Mouse (Mus musculus) small intestine, adult 2 months (tissue): Measurements from ENCODE around the gene Pck1. TPM values are rescaled to one million over a fixed set of nuclear protein-coding genes. Genes with fewer than 3 reads are reported as not detected.
A peak's percentile ranks its signal among the peaks of the same experiment; 100 is the strongest.

ENCODE experiments used
- H3K27ac ChIP-seq: fragments of 200-500 bp; 2 replicates; pipeline ENCODE4 v1.5.1; 2012; ENCODE audit warnings: low read depth, low read length, control low read depth, inconsistent platforms; ENCODE audit not compliant: insufficient read depth
- H3K27me3 ChIP-seq: fragments of 200-500 bp; 2 replicates; pipeline ENCODE4 v1.6.1; 2012; ENCODE audit warnings: mild to moderate bottlenecking, moderate library complexity, low read length, inconsistent platforms; ENCODE audit not compliant: control insufficient read depth, insufficient read depth
- H3K36me3 ChIP-seq: fragments of 200-500 bp; 2 replicates; pipeline ENCODE4 v1.6.1; 2012; ENCODE audit warnings: mild to moderate bottlenecking, low read length, control low read depth, inconsistent platforms; ENCODE audit not compliant: control insufficient read depth, insufficient read depth
- H3K4me1 ChIP-seq: fragments of 200-500 bp; 2 replicates; pipeline ENCODE4 v1.6.1; 2012; ENCODE audit warnings: low read length, inconsistent platforms, mixed read lengths; ENCODE audit not compliant: control insufficient read depth, insufficient read depth, insufficient read length
- H3K4me3 ChIP-seq: fragments of 200-500 bp; 2 replicates; pipeline ENCODE4 v1.5.1; 2012; ENCODE audit warnings: low read depth, mild to moderate bottlenecking, control low read depth, inconsistent platforms, low read length, moderate library complexity
- CTCF ChIP-seq: fragments of 200-500 bp; IDR thresholded peaks from 2 replicates; pipeline ENCODE4 v1.5.1; 2012; ENCODE audit warnings: low read depth, mild to moderate bottlenecking, control low read depth, inconsistent platforms, low read length, moderate library complexity, mixed read lengths; ENCODE audit not compliant: insufficient replicate concordance, insufficient read length; ENCODE audit errors: extremely low read depth
- POLR2A ChIP-seq: fragments of 200-500 bp; IDR thresholded peaks from 2 replicates; pipeline ENCODE4 v1.6.1; 2012; ENCODE audit warnings: low read depth, mild to moderate bottlenecking, control low read depth, inconsistent platforms, low read length, moderate library complexity
- WGBS: fragments of 180-500 bp; shearing (Covaris S2); methylation state at CpG from one replicate; pipeline ENCODE4 v1.1.7; 2018; 5-methylcytosine and 5-hydroxymethylcytosine counted together
- polyA plus RNA-seq: library from polyadenylated mRNA; depleted of rRNA; stranded (reverse); fragments of >200 nt; gene quantifications from 2 replicates; pipeline ENCODE4 v1.2.3, GENCODE M21; 2012

Gene Pck1
- polyA plus RNA-seq, 1 experiment, result 46.3 TPM

DNA sequence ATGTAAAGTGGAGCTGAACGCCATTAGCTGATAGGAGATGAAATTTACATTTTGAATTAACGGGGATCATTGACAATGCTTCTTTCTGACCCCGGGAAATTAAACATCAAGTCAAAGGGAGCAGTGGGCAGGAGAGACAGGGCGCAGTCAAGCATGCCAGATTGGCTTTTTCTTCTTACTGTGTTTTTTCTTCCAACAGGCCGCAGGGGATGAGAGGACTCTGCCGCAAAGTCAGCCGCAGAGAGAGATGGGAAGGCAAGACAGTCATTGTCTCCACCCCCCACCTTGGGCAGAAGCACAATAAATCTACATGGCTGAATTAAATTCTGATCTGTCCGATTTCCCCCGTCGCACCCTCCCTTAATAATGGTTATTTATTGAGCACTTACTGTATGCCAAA, 12.5 kb downstream of the Pck1 start:
- H3K4me3 ChIP-seq, result no peak overlapping the region
- TF ChIP-seq CTCF (no peak), POLR2A (no peak)
- H3K27ac ChIP-seq, result no peak overlapping the region
- H3K4me1 ChIP-seq, result peaks cover 7% of the 10 kb centered on the region
- WGBS, result 89% methylated on average over 10 of the region's 10 CpGs
- no peaks in the 10 kb centered on the region for H3K36me3 ChIP-seq
- no peaks in the 10 kb centered on the region for H3K27me3 ChIP-seq

DNA sequence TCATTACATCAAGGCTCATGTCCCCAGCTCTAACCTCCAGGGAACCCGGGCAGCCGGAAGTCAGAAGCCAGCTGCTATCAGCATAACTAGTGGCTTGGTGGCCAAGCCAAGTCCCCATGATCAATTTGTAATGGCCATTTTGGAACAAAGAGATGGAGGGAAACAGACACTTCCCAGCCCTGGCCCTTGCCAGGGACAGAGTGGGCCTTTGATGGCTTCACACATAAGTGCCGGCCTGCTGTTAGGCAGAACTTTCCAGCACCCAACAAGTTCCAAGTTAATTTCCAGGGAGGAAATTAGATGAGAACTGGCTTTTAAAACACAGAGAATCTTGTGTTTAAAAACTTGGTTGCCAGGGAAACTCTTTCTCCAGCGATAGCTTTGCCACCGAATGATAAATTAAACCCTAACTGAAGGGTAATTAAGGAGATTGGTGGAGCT, 15.6 kb downstream of the Pck1 start:
- H3K27ac ChIP-seq, result no peak overlapping the region
- no peak overlapping the region for H3K4me3 ChIP-seq
- H3K36me3 ChIP-seq, result no peaks in the 10 kb centered on the region
- 69% methylated on average over 5 of the region's 5 CpGs for WGBS
- peaks cover 11% of the 10 kb centered on the region; the same call in 1 of the 2 replicates for H3K4me1 ChIP-seq
- TF ChIP-seq CTCF (no peak), POLR2A (no peak)
- H3K27me3 ChIP-seq, result no peaks in the 10 kb centered on the region

GRCm38 (mm10) chr2:173170081-173170480, 17.2 kb downstream of the Pck1 start:
- Histone ChIP-seq H3K4me3 (no peak overlapping the region), H3K36me3 (no peaks in the 10 kb centered on the region), H3K4me1 (peaks cover 11% of the 10 kb centered on the region; the same call in 1 of the 2 replicates), H3K27ac (no peak overlapping the region), H3K27me3 (no peaks in the 10 kb centered on the region)
- WGBS, result 38% methylated on average over 2 of the region's 2 CpGs
- no peak for TF ChIP-seq CTCF
- TF ChIP-seq POLR2A, result no peak

GRCm38 (mm10) chr2:173170715-173171114, 17.9 kb downstream of the Pck1 start:
- H3K36me3 ChIP-seq, result no peaks in the 10 kb centered on the region
- H3K4me3 ChIP-seq, result no peak overlapping the region
- TF ChIP-seq POLR2A, result no peak
- peak; percentile 38; the same call in 1 of the 2 replicates for TF ChIP-seq CTCF
- H3K4me1 ChIP-seq, result peaks cover 11% of the 10 kb centered on the region; the same call in 1 of the 2 replicates
- no peak overlapping the region for H3K27ac ChIP-seq
- H3K27me3 ChIP-seq, result no peaks in the 10 kb centered on the region
- 72% methylated on average over 2 of the region's 2 CpGs for WGBS

GRCm38 (mm10) chr2:173171470-173171869, 18.6 kb downstream of the Pck1 start:
- no peak overlapping the region for H3K27ac ChIP-seq
- peaks cover 11% of the 10 kb centered on the region; the same call in 1 of the 2 replicates for H3K4me1 ChIP-seq
- peak overlapping the region; percentile 15; the same call in 1 of the 2 replicates for H3K4me3 ChIP-seq
- TF ChIP-seq POLR2A, result no peak
- TF ChIP-seq CTCF, result no peak
- 1% methylated on average over 30 of the region's 30 CpGs for WGBS
- no peaks in the 10 kb centered on the region for H3K27me3 ChIP-seq
- no peaks in the 10 kb centered on the region for H3K36me3 ChIP-seq

- Histone ChIP-seq H3K27ac (no peak overlapping the region), H3K27me3 (no peaks in the 10 kb centered on the region), H3K36me3 (no peaks in the 10 kb centered on the region), H3K4me1 (peaks cover 11% of the 10 kb centered on the region; the same call in 1 of the 2 replicates), H3K4me3 (no peak overlapping the region)
- TF ChIP-seq POLR2A (no peak), CTCF (no peak)
- WGBS, result 77% methylated on average over 5 of the region's 5 CpGs
Measured at GRCm38 (mm10) chr2:173171956-173172355, 19.1 kb downstream of the Pck1 start.

DNA sequence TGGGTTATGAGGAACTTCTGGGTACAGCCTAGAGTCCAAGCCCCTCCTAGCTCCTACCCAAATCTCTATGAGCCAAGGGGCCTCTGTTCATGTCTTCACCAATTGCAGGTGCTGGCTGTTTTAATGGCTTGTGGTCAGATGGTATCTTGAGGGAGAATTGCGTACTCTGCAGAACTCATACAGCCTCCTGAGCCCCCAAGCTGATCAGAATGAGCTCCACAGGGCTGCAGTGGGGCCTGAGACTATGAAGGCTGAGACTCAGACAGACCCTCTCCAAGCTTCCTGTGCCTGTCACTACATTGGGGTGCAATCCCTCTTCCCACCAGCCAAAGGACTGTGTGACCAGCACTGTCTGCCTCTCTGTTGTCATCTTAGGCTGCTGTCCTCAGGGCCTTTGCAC, 19.5 kb downstream of the Pck1 start:
- WGBS, result 85% methylated on average over 1 of the region's 1 CpGs
- H3K27me3 ChIP-seq, result no peaks in the 10 kb centered on the region
- H3K27ac ChIP-seq, result no peak overlapping the region
- no peaks in the 10 kb centered on the region for H3K36me3 ChIP-seq
- H3K4me3 ChIP-seq, result no peak overlapping the region
- peaks cover 11% of the 10 kb centered on the region; the same call in 1 of the 2 replicates for H3K4me1 ChIP-seq
- TF ChIP-seq CTCF, result no peak
- no peak for TF ChIP-seq POLR2A
